Mouse (Mus musculus): ENCODE data around the gene Skap1. TPM values are rescaled to one million over a fixed set of nuclear protein-coding genes. Genes with fewer than 3 reads are reported as not detected.

Skap1 gene
- total and polyA plus RNA-seq, 2 experiments from 2014 or later: 0.11 TPM; not detected in 1

DNA sequence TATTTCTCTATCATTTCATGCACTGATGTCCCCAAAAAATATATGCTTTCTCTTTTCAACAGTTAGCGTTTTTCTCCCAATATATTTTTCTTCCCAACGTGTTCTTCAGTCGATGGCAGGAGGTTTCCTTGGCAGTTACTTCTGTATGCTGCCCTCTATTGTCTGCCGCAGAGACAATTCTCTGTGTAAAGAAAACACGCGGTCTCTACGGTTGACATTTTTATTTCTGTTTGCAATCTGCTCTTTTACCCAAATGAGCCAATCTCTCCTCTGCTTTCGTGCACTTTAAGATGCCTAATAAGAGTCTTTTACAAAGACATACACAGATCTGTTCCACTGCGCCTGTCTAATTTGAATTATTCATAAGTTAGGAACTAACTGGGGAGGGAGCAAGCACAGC, 265.1 kb downstream of the Skap1 start:
- no peaks in the 10 kb centered on the region for H3K4me1 ChIP-seq (ENCODE audit: control insufficient read depth, insufficient read depth)
- 0 out of 2 replicates have a peak overlapping the region, but pooled peaks have one; percentile 16 for H3K4me2 ChIP-seq (ENCODE audit: low read depth, low read length)
- no peaks in the 10 kb centered on the region for H3K27me3 ChIP-seq (ENCODE audit: control insufficient read depth, insufficient read depth, low read length)
- no peak for TF ChIP-seq CTCF (IDR thresholded peaks at IDR 0.05; ENCODE audit: low read depth)
- TF ChIP-seq EP300 (IDR thresholded peaks at IDR 0.05; ENCODE audit: low read depth): no peak
- H3K27ac ChIP-seq (ENCODE audit: low read depth): no peak overlapping the region
- H3K9me3 ChIP-seq (replicated peaks; ENCODE audit: control insufficient read depth, low read length): no peaks in the 10 kb centered on the region
- ATAC-seq (ENCODE audit: insufficient read depth, low read depth) (no peak), DNase-seq (ENCODE audit: low spot score) (no peak)
- H3K36me3 ChIP-seq (replicated peaks; ENCODE audit: control insufficient read depth, insufficient read depth, low read length): no peaks in the 10 kb centered on the region
- 38% methylated on average over 9 of the region's 9 CpGs for WGBS
- no peak overlapping the region for H3K9ac ChIP-seq (replicated peaks; ENCODE audit: low read depth, low read length)
- no peak overlapping the region for H3K4me3 ChIP-seq (ENCODE audit: low read depth, low read length)

DNA sequence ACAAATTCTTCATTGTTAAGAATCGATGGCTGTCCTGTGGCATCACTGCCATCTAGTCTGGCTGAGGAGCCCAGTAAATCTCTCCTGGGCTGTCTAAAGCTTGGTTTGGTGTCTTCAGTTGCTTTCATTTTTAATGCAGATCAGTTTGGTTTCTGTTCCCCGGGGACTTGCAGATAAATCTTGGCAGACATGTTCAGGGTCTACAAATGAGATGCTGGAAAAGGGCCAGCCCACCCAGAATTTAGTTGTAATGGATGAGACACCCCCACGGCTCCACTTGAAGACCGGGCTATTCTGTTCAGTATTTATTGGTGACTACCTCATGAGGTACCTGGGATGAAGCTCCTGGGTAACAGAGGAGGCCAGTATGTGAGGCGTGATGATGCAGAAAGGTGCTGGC, 265.9 kb downstream of the Skap1 start:
- no peaks in the 10 kb centered on the region for H3K4me1 ChIP-seq (ENCODE audit: control insufficient read depth, insufficient read depth)
- no peaks in the 10 kb centered on the region for H3K36me3 ChIP-seq (replicated peaks; ENCODE audit: control insufficient read depth, insufficient read depth, low read length)
- DNase-seq (ENCODE audit: low spot score) (no peak), ATAC-seq (ENCODE audit: insufficient read depth, low read depth) (no peak)
- no peak overlapping the region for H3K4me3 ChIP-seq (ENCODE audit: low read depth, low read length)
- H3K9me3 ChIP-seq (replicated peaks; ENCODE audit: control insufficient read depth, low read length): no peaks in the 10 kb centered on the region
- H3K4me2 ChIP-seq (ENCODE audit: low read depth, low read length): no peak overlapping the region
- no peak overlapping the region for H3K27ac ChIP-seq (ENCODE audit: low read depth)
- no peak overlapping the region for H3K9ac ChIP-seq (replicated peaks; ENCODE audit: low read depth, low read length)
- TF ChIP-seq EP300 (IDR thresholded peaks at IDR 0.05; ENCODE audit: low read depth) (no peak), CTCF (IDR thresholded peaks at IDR 0.05; ENCODE audit: low read depth) (no peak)
- 75% methylated on average over 5 of the region's 5 CpGs for WGBS
- no peaks in the 10 kb centered on the region for H3K27me3 ChIP-seq (ENCODE audit: control insufficient read depth, insufficient read depth, low read length)

DNA sequence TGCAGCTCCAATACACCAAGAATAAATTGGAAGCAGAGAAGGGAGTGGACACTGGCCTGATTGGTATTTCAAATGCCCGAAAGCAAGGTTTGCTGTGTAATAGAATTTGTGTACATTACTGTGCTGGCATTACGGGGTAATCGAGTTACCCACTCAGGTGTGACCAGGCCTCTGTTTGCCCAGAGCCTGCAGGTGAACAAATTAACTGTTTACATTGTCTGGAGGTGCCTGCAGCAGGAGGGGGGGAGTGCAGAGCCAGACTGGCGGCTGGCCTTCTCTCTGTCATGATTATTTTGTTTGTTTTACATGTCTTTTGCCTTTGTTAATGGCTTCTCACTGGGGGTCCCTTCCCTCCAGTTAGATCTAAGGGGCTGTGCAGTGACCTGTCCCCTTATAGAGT, 268.3 kb downstream of the Skap1 start:
- no peaks in the 10 kb centered on the region for H3K9me3 ChIP-seq (replicated peaks; ENCODE audit: control insufficient read depth, low read length)
- no peak for ATAC-seq (ENCODE audit: insufficient read depth, low read depth)
- WGBS: 71% methylated on average over 4 of the region's 4 CpGs

DNA sequence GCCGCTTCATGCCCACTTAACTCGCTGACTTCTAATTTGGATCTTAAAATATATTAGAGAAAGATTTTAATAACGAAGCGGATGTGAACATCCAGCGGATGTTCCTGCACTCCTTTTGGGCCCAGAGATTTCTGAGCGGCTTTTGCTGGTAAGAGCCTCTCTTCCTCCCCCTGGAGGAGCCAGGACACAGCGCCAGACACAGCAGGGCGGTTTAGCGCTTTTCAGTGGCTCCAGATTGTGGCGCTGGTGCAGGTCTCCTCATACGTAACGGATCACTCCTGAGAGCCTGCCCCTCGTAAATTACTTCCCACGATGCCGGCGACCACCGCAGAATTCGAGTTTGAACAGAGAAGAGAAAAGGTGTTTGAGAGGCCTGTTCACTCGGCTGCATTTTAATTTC, 271.5 kb downstream of the Skap1 start:
- ATAC-seq (ENCODE audit: insufficient read depth, low read depth): peak; percentile 63
- H3K4me2 ChIP-seq (ENCODE audit: low read depth, low read length): peak overlapping the region; percentile 58
- no peak overlapping the region; the same call in 1 of the 2 replicates for H3K9ac ChIP-seq (replicated peaks; ENCODE audit: low read depth, low read length)
- H3K4me3 ChIP-seq (ENCODE audit: low read depth, low read length): peak overlapping the region; percentile 35
- H3K9me3 ChIP-seq (replicated peaks; ENCODE audit: control insufficient read depth, low read length): no peaks in the 10 kb centered on the region
- H3K4me1 ChIP-seq (ENCODE audit: control insufficient read depth, insufficient read depth): peaks cover 4% of the 10 kb centered on the region; the same call in 1 of the 2 replicates
- H3K27ac ChIP-seq (ENCODE audit: low read depth): no peak overlapping the region
- no peaks in the 10 kb centered on the region for H3K36me3 ChIP-seq (replicated peaks; ENCODE audit: control insufficient read depth, insufficient read depth, low read length)
- H3K27me3 ChIP-seq (ENCODE audit: control insufficient read depth, insufficient read depth, low read length): 0 out of 2 replicates have a peak, but pooled peaks cover 1% of the 10 kb centered on the region
- DNase-seq (ENCODE audit: low spot score): peak; percentile 67
- TF ChIP-seq CTCF (IDR thresholded peaks at IDR 0.05; ENCODE audit: low read depth) (peak; percentile 54), EP300 (IDR thresholded peaks at IDR 0.05; ENCODE audit: low read depth) (no peak)
- WGBS: 4% methylated on average over 19 of the region's 19 CpGs

More for the DNA sequence above, 268.3 kb downstream of the Skap1 start:
- no peaks in the 10 kb centered on the region for H3K36me3 ChIP-seq (replicated peaks; ENCODE audit: control insufficient read depth, insufficient read depth, low read length)
- no peak overlapping the region for H3K4me2 ChIP-seq (ENCODE audit: low read depth, low read length)
- no peak overlapping the region for H3K4me3 ChIP-seq (ENCODE audit: low read depth, low read length)
- no peak overlapping the region for H3K27ac ChIP-seq (ENCODE audit: low read depth)
- no peaks in the 10 kb centered on the region for H3K27me3 ChIP-seq (ENCODE audit: control insufficient read depth, insufficient read depth, low read length)
- TF ChIP-seq EP300 (IDR thresholded peaks at IDR 0.05; ENCODE audit: low read depth) (no peak), CTCF (IDR thresholded peaks at IDR 0.05; ENCODE audit: low read depth) (no peak)
- H3K9ac ChIP-seq (replicated peaks; ENCODE audit: low read depth, low read length): no peak overlapping the region
- H3K4me1 ChIP-seq (ENCODE audit: control insufficient read depth, insufficient read depth): peaks cover 4% of the 10 kb centered on the region; the same call in 1 of the 2 replicates
- DNase-seq (ENCODE audit: low spot score): no peak

DNA sequence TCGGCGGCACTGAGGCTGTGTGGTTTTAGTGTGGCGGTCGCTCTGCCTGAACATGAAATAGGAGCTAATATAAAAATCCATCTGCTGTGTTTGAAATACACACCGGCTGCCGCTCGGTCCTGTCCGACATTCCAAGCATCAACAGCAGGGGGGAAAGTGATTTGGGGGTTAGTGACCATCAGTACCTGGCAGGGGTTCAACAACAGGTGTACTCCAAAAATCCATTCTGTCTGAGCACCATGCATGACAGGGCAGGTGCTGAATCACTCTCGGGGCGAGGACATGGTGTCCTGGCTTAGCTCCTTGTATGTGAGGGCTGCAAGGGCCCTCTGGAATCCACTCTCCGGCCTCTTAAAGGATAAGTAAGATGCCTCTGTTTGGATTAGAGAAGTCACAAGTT, 272.0 kb downstream of the Skap1 start:
- TF ChIP-seq CTCF (IDR thresholded peaks at IDR 0.05; ENCODE audit: low read depth): no peak
- TF ChIP-seq EP300 (IDR thresholded peaks at IDR 0.05; ENCODE audit: low read depth): no peak
- peaks cover 4% of the 10 kb centered on the region; the same call in 1 of the 2 replicates for H3K4me1 ChIP-seq (ENCODE audit: control insufficient read depth, insufficient read depth)
- peak overlapping the region; percentile 58 for H3K4me2 ChIP-seq (ENCODE audit: low read depth, low read length)
- H3K27me3 ChIP-seq (ENCODE audit: control insufficient read depth, insufficient read depth, low read length): 0 out of 2 replicates have a peak, but pooled peaks cover 6% of the 10 kb centered on the region
- no peaks in the 10 kb centered on the region for H3K9me3 ChIP-seq (replicated peaks; ENCODE audit: control insufficient read depth, low read length)
- H3K9ac ChIP-seq (replicated peaks; ENCODE audit: low read depth, low read length): no peak overlapping the region
- ATAC-seq (ENCODE audit: insufficient read depth, low read depth): no peak; the same call in 1 of the 2 replicates
- peak overlapping the region; percentile 35 for H3K4me3 ChIP-seq (ENCODE audit: low read depth, low read length)
- DNase-seq (ENCODE audit: low spot score): no peak
- WGBS: 24% methylated on average over 11 of the region's 11 CpGs
- no peak overlapping the region for H3K27ac ChIP-seq (ENCODE audit: low read depth)
- H3K36me3 ChIP-seq (replicated peaks; ENCODE audit: control insufficient read depth, insufficient read depth, low read length): no peaks in the 10 kb centered on the region

All from heart, postnatal 0 days (tissue).